Mouse (Mus musculus) cerebellum, postnatal 14 days (tissue): Measurements from ENCODE around the gene Hoxb5.

Experiments used
- DNase-seq, 2 experiments: peaks; one replicate each; pipeline ENCODE4 v3.0.0; 2021; ENCODE audit warnings: mixed read lengths in 2 of 2

Hoxb5 gene

DNA sequence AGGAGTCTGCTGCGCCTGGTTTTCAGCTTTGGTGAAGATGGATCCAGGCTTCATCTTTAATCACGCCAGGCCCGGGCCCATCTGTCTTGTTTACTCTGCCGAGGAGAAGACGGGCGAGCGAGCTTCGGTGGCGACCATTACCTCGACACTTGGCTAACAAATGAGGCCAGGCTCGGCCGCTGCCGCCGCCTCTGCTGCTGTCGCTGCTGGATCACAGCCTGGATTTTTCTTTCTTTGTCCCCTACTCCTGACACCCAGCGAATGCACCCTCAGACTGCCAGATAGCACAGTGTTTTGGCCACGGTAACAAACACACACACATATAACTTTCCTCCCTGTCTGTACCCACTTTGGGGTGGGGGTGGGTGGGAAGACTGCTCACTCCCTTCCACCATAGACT is 17.6 kb downstream of the Hoxb5 start:
- no peak for DNase-seq

DNA sequence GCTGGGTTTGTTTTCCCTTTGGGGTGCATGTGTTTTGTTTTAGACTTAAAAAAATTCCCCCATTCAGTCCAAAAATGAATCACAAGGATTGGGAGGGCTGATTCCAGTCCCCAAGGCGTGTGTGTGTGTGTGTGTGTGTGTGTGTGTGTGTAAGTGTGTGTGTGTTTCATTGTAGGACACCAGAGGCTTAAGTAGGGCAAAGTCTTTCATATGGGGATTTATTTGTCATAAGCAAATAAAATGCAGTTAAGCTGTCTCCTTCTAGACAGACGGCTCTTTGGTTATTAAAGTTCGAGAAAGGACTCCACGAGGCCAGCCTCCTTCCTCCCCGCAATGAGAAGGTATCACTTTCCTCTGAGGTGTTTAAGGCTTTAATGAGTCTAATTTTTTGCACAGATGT is 18.7 kb downstream of the Hoxb5 start:
- DNase-seq = no peak

DNA sequence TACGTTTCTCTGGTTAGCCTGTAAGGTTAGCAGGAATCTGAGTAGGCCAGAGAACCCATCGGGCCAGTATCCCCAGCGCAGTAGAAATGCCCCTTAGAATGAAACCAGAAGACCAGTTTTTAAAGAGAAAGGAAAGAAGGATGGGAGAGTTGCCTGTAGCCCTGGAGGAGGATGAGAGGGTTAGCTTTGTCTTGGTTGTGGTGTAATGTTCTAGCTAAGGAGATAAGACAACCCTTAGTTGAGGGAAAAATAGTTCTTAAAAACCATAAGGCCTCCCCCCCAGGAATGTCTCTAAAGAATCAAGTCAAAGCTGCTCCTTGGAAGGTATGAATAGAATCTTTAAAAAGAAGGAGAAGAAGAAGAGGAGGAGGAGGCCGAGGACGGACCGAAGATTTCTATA is 19.6 kb downstream of the Hoxb5 start:
- no peak for DNase-seq

DNA sequence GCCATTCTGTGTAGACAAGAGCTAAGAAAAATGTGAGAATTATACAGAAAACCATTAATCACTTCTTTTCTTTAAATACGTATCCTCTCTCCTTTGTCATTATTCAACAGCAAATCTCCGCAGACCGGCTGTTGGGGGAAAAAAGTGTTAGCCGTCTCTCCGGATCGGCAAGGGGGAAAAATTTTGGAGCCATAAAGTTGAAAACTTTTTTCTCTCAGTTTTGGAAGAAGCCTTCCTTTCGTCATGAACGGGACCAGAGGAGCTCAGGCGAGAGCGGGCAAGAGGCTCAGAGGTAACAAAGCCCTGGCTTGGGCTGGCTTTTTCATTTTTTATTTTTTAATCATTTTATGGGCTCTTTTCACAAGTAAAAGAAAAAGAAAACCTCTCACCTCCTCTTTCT is 20.0 kb downstream of the Hoxb5 start, which contains the start of gene Hoxb3:
Gene Hoxb3, plus strand, starts transcription at position 173 of the 400 bp plus-strand sequence.
- DNase-seq = no peak

DNA sequence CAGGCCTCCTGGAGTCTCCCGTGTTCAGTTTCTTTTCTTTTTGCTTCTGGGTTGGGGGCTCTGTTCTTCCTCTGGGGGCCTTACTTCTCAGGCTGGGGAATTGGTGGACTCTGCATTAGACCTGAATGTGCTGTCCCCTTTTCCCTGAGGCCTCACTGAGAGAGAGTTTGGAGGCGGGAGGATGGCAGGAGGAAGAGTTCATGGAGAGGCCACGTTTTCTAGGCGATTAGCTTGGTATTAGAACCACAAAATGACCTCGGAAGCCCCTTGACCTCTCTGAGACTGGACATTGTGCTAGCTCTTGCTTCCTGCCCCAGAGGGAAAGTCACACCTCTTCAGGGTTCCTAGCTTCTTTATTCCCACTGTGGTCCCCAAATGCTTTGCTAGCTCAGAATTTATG is 21.0 kb downstream of the Hoxb5 start:
- no peak for DNase-seq

DNA sequence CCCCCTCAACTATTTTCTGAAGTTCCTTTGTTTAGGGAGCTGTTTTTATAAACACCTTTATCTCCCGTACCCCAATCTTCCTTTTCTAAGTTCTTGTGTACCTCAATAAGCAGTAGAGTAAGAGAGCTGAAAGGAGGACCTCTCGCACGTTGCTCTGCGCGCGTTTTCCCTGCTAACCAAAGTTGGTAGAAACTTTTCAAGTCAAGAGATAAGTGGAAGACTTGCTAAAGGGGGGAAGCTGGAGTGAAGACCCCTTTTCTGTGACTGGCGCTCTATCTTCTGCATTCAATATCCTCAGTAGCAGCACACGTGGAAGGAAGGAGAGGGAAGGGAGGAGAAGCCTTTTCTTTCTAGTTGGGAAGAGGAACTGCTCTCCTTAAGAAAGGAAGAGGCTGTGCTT is 21.8 kb downstream of the Hoxb5 start:
- no peak for DNase-seq

DNA sequence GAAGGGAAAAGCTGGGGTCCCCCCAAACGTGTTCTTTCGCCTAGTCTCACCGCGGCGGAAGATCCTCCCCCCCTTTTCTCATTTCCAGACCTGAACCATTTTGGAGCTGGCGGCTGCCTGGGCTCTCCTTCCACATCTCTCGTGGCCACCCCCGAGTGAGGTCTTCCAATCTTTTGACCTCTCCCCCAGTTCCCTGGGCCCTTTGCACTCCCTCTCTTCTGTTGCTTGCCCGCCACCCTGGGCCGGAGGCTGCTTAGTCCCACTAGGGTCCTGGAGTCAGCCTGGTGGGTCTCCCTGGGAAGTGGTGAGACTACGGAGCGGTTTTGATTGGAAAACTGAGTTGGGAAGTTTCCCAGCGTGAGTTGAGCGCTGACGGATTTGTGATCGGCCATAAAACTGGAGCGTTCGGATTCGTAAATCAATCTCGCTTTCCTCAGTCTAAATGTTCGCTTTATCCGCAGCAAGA is 22.6 kb downstream of the Hoxb5 start:
- no peak for DNase-seq

DNA sequence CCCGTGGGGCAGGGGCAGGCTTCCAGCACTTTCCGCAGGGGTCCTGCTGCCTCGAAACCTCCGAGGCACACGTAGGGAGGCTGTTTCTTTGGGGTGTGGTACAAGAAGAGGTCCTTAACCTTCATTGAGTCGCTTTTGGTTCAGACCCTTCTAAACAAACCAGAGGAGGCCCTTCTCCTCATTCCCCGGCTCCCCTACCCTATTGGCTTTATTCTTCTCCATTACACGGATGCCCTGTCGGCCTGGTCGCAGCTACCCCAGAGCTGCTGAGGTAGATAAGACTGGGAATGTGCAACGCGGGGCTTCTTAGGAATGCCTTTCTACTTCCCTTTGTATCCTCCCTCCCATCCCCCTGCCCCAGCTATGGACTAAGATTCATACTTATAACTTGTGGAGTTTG is 23.6 kb downstream of the Hoxb5 start:
- no peak for DNase-seq

DNA sequence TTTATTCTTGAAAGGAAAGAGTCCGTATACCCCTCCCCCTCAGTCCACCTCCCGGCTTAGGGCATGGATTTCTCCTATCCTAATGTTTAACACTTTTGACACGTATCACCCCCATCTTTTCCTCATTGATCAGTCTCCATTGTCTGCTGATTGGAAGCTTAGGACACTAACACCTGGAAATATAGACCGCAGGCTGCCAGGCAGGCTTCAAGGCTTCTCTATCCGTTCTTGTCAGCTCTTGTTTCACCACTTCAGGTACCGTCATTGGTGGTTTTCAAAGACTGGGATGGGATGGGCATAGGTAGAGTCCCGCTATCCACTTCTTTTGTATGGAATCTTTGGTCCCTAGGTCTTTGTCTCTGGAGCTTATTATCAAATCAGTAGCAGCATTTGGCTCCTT is 24.0 kb downstream of the Hoxb5 start:
- no peak for DNase-seq

DNA sequence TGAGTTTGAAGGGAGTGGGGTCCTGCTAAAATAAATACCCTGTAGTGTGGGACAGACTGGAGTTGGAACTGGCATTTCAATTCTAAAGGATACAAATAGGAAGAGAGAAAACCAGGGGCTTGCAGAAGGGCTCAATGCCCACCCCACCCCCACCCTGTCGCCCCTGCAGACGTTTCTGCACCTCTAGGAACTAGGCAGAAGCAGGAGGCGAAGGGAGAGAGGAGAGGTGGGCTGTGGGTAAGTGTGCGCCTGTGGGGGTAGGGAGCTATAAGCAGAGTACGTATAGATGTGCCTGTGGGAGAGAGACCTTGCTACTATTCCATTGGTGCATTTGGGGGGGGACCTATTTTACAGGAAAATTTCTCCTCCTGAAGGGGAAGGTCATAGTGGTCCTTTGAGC is 24.6 kb downstream of the Hoxb5 start:
- no peak for DNase-seq

DNA sequence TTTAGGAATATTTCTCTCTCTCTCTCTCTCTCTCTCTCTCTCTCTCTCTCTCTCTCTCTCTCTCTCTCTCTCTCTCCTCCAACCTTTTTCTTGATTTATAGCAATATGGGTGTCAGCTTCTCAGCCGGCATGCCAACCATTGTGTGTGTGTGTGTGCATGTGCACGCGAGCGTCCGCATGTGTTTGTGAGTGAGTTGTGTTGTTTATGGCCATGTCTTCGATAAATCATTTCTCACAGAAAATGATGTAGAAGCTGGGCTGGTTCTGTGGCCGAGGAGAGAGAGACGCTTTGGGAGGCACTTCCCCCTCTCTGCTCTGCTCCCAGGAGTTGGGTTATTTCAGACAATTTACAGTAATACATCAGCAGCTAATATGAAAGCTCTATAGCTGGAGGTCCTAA is 25.5 kb downstream of the Hoxb5 start:
- no peak for DNase-seq

DNA sequence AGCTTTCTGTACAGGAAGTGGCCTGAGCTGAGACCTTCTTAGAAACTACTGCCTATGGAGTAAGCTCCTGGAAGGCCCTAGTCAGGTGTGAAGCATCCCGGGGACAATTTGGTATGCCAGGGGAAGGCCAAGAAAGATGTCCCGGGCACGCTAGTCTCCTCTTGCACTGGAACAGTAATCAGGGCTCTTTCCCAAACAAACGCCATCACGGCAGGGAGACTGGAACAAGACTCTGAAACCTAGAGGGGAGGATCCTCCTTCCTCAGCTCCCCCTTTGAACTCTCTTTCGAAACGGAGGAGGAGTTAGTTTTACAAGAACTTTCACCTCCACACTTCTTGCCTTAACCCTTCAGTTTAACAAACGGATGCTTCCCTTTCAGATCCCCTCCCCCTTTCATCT is 29.0 kb downstream of the Hoxb5 start:
- DNase-seq = no peak

DNA sequence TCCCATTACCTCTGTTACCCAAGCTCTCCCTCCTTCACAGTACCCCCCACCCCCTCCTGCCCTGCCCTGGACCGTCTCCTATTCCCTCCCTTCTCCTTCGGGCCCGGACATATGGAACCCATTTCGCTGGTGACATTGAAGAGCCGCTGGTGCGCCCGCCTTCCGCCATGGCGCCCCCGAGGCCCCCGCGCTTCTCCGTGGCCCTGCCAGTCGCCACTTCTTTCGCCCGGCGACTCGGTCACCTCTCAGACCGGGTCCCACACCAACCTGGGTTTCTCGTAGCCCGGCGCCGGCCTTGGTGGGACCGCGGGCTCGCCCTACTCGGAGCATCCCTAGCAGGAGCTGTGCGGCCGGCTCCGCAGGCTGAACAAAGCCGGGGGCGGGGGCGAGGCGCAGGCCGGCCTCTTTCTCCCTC is 29.5 kb downstream of the Hoxb5 start:
- no peak for DNase-seq

DNA sequence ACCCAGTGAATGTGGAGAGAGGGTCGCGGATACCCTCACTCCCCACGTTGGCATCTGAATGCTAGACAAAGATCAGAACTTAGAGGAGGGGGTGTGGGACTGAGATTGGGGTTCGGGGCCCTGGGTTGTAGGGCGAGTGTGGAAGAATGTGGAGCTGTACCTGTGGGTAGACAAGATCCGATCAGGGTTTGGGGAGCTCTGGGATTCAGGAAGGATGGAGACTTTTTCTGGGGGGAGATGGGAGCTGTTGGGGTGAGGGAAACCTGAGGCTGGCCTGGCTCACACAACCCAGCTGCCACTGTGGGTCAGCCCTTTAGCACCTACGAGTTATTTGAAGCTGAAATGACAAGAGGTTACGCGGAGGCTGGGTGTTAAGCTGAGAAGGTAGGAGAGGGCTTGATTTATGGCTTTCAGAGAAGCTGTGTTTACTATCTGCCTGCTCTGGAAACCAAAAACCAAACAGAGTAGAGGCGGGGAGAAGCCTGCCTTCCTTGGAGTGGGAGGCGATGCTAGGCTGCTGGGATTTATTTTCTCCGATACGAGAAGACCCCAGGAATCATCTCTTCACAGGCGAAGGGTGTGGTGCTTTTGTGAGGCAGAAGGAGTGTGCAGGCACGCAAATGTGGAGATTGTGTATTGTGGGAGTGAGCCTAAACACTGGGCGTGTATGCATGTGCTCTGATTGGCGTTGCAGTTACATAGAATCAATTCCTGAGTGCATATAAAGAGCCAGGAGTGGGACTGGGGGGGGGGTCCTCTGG is 30.3 kb downstream of the Hoxb5 start:
- DNase-seq = no peak

DNA sequence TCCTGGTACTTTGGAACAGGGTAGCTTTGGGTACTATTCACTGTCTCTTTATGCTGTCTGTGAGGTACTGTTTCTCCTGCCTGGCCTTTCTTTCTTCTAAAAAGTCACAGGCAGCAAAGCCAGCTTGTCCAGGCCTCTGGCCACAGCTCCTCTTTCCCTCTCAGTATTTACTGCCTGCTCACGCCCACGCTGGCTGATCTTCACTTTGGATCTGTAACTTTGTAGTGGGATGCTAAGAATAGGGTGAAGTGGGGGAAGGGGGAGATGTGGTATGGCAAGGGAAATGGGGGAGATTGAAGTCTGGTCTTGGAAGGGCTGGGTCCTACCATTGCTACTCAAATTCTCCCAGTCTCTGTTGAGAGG is 30.8 kb downstream of the Hoxb5 start:
- no peak for DNase-seq

DNA sequence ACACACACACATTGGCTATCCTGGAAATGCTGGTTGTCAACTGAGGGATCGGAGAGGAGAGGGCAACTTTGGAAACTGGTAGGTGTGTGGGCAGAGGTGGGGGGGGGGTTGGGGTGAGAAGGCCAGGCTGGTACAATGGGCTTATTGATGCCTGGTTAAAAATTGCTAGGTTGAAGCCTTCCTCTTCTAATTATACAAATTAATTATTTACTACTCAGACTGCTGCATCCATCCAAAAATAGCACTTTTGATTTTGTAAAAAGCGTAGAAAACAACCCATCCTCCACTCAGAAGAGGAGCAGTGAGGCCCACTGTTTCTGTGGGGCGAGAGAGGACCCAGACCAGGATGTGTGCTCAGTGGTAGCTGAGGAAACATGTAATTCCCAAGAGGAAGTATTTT is 31.9 kb downstream of the Hoxb5 start:
- DNase-seq = no peak

DNA sequence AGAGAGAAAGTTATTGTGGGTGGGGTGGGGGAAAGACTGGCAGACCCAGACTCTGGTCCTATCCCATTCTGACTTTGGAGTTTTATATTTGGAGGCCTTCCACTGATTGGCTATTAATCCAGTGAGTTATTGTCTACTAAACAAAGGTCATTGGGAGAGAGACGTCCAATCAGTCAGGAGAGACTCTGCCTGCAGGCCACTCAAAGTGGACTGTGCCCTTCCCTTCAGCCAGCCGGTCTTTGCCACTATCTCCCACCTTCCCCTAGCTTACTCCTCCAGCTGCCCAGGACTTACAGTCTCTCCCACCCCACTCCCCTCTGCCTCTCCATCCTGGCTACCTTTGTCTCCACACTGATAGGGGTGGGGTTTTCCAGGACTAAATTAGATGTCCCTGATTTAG is 33.5 kb downstream of the Hoxb5 start:
- no peak for DNase-seq

DNA sequence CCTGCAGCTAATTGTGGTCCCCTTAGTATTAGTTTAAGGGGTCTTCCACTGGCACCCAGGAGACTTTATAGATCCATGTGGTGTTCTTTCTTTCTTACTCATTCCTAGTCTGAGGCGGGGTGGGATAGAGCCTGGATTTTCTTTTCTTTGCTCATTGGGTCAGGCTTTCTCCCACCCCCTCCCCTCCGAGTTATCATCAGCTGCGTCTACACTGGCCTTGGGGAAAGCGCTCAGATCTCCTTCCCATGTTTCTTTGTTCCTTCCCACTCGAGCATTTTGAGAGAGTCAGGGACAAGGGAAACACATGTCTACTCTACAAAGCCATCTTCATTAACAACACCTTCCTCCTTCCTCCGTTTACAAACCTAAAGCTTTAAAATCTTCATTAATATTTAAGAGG is 33.9 kb downstream of the Hoxb5 start:
- no peak for DNase-seq

DNA sequence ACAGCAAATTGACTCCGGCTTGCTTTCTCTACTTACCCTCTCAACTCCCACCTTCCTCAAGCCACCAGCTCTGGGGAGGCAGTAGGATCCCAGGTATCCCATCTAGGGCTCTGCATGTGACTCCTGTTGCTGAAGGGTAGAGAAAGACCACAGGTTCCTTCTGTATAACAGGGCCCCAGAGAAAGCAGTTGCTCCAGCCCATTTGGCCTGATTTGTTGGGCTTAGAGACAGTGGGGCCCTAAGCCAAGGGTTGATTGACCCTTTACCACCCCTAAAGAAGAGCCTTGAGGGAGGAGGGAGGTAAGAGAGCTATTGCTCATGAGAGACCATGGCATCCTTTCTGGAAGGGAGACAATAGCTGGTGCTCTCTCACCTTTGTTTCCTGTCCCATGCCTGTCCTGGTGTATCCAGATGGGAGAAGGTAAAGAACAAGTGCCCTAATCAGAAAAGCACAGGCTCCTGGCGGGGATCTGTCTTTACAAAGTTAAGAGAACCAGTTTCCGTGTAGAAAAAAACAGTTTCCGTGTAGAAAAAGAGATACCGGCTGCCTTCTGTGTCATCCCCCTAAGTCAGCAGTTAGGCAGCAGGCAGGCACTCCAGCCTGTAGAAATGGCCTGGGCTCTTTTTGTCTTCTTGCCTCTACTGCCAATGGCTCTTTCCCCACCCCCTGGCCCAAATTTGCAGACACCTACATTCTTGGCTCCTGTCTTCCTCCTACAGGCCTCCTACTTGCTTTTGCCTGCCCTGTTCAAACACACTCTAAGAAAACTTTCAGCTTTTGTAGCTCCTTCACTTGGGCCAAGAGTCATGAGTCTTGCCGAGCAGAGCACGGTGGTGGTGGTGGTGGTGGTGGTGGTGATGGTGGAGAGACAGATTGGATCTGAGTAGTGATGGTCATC is 36.1 kb downstream of the Hoxb5 start:
- no peak for DNase-seq

DNA sequence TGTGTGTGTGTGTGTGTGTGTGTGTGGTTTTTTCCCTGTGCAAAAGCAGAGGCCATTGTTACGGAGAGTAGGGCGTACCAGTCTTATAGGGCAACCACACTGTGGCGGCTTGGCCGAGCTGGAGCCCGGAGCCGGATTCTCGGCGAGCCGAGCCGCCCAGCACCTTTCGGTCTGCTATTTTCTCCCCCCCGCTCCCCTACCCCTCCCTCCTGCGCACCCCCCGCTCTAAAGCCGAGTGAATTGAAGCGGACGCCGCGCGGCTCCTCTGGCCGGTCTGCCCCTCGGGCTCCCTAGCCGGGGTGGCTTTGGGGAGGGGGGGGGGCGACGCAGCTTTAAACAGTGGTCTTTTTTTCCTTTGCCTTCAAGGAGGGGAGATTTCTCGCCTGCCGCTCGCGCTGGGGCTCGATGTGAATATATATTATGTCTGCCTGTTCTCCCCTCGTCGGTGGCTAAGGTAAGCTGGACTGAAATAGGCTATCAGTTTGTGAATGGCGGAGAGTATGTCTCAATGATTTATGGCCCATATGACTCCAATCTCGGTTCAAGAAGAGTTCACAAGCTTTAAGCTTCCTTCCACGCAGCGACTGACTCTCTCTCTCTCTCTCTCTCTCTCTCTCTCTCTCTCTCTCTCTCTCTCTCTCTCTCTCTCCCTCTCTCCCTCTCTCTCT is 37.7 kb downstream of the Hoxb5 start:
- DNase-seq = no peak

DNA sequence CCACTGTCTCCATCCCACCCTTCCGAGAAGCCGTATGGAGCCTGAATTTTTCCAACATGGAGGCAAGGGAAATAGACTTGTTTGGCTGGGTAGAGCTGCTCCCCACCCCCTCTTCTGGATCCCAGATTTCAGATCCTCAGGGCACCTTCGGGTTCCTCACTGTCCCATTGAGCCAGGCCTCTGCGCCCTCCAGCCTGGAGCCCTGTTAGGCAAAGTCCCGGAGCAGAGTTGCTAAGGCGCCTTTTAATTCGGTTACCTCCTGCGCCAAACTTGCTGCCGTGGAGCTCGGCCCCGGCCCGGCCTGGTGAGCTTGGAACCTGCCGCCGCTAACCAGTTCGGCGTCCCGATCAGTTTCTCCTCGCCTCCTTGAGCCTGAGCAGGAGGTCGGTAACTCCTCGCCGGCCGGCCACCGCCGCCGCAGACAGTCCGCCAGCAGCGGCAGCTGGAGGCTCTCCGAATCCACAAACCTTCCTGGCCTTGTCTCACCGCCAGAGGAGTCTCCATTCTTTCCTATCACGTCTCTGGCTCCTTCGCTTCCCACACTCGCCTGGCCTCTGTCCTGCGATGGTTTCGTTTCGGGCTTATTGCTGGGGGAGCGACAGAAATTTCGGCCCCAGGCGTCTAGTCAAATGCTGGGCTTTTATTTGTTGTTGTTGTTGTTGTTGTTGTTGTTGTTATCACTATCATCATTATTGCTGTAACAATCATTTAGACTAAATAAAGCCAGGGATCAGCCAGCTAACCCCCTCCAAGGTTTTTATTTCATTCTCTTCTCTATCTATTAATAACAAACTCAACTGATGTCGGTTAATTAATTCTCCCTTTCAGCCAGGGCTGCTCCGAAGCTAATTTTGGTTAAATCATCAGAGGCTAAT is 38.8 kb downstream of the Hoxb5 start:
- no peak for DNase-seq

DNA sequence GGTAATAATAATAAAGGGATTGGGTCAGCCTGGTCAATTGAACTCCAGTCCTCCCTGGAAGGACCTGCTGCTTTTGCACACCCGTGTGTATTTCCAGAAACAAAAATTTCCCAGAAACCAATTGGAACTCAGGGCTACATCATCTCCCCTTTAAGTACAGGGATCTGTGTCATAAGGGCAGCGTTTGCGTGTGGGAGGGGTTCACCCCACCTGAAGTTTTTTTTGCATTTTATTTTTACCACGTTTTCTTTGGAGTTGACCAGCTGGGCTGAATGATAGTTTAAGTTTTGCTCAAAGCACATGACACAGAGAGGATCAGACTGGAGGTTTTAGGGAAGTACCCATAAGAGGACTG is 39.4 kb downstream of the Hoxb5 start:
- DNase-seq = no peak
